Mouse (Mus musculus) liver, embryonic 11.5 days (tissue): ENCODE measurements around the gene Ube2d3. TPM values are rescaled to one million over a fixed set of nuclear protein-coding genes. Genes with fewer than 3 reads are reported as not detected.

Experiments
- ATAC-seq: fragments of 200-750 bp; cut with Nextera tagmentation; replicated peaks from 2 replicates; pipeline ENCODE4 v1.8.0; 2017; ENCODE audit warnings: moderate number of reproducible peaks, mild to moderate bottlenecking, moderate TSS enrichment, moderate library complexity; ENCODE audit not compliant: low FRiP score
- DNase-seq: peaks from one replicate; pipeline ENCODE4 v3.0.0-alpha.2; 2017; ENCODE audit warnings: low spot score
- H3K27ac ChIP-seq: fragments of 300-500 bp; sonication (generic); 2 replicates; pipeline ENCODE4 v1.5.1; 2014; ENCODE audit warnings: mild to moderate bottlenecking, low read depth, low read length, control low read depth
- H3K27me3 ChIP-seq: fragments of 300-500 bp; sonication (generic); replicated peaks from 2 replicates; pipeline ENCODE4 v1.6.1; 2014; ENCODE audit warnings: low read length, mixed read lengths; ENCODE audit not compliant: control insufficient read depth, insufficient read depth
- H3K36me3 ChIP-seq: fragments of 300-500 bp; sonication (generic); 2 replicates; pipeline ENCODE4 v1.6.1; 2014; ENCODE audit warnings: mild to moderate bottlenecking, low read length, moderate library complexity, mixed read lengths; ENCODE audit not compliant: control insufficient read depth, insufficient read depth
- H3K4me1 ChIP-seq: fragments of 300-500 bp; sonication (generic); replicated peaks from 2 replicates; pipeline ENCODE4 v1.6.1; 2014; ENCODE audit warnings: low read length, mixed read lengths; ENCODE audit not compliant: control insufficient read depth, insufficient read depth
- H3K4me2 ChIP-seq: fragments of 300-500 bp; sonication (generic); 2 replicates; pipeline ENCODE4 v1.6.1; 2014; ENCODE audit warnings: mild to moderate bottlenecking, control low read depth, moderate library complexity
- H3K4me3 ChIP-seq: fragments of 300-500 bp; sonication (generic); 2 replicates; pipeline ENCODE4 v1.5.1; 2014; ENCODE audit warnings: low read depth, low read length, control low read depth
- H3K9ac ChIP-seq: fragments of 300-500 bp; sonication (generic); 2 replicates; pipeline ENCODE4 v1.6.1; 2014; ENCODE audit warnings: low read depth, low read length, control low read depth
- H3K9me3 ChIP-seq: fragments of 300-500 bp; sonication (generic); 2 replicates; pipeline ENCODE4 v1.6.1; 2016; ENCODE audit warnings: low read length, inconsistent platforms, mixed read lengths; ENCODE audit not compliant: control insufficient read depth
- WGBS: fragments of 180-500 bp; shearing (Covaris S2); extraction: QIAGEN DNeasy Blood & Tissue Kit; methylation state at CpG from one replicate; pipeline ENCODE4 v1.1.7; 2014; 5-methylcytosine and 5-hydroxymethylcytosine counted together
- polyA plus RNA-seq: library from polyadenylated mRNA; unstranded; fragments of >200 nt; fragmentation: Nextera tagmentation; extraction: Ambion mirVana; gene quantifications from 2 replicates; pipeline ENCODE4 v1.2.1, GENCODE M21; 2014

The Ube2d3 gene
- polyA plus RNA-seq, 1 experiment from 2014 or later, result 502 TPM

DNA sequence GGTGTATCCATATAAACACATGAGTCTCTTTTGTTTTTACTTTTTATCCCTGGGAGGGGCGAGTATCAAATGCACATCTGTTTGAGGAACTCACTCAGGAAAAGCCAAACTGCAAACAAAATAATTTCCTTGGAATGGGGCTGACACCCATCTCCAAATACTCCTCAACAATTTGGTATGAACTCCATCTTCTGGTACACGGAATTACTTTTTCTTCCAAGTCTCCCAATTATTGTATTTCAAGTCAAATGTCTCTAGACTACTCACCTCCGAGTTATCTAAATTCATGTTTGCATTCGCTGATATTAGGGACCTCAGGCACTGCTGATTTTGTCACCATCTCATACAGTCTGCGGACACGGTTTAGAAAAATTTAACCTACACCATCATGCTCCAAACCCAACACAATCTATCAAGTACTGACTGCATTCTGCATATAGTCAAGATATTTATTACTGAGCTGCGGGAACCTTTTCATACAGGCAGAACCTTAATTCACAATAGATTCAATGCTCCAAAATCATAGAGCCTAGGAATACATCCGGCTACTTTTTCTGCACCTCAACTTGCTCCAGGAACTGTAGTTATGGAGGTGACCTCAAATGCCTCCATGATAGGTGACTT lies 15.6 kb upstream of the Ube2d3 start:
- Histone ChIP-seq H3K4me2 (peak overlapping the region; percentile 84), H3K36me3 (no peaks in the 10 kb centered on the region), H3K4me1 (peaks cover 11% of the 10 kb centered on the region; the same call in 1 of the 2 replicates), H3K9ac (peak overlapping the region; percentile 84), H3K4me3 (peak overlapping the region; percentile 74), H3K27me3 (no peaks in the 10 kb centered on the region), H3K27ac (peak overlapping the region; percentile 81), H3K9me3 (no peaks in the 10 kb centered on the region)
- WGBS, result 14% methylated on average over 8 of the region's 8 CpGs
- ATAC-seq (peak; percentile 10; the same call in 1 of the 2 replicates), DNase-seq (no peak)

DNA sequence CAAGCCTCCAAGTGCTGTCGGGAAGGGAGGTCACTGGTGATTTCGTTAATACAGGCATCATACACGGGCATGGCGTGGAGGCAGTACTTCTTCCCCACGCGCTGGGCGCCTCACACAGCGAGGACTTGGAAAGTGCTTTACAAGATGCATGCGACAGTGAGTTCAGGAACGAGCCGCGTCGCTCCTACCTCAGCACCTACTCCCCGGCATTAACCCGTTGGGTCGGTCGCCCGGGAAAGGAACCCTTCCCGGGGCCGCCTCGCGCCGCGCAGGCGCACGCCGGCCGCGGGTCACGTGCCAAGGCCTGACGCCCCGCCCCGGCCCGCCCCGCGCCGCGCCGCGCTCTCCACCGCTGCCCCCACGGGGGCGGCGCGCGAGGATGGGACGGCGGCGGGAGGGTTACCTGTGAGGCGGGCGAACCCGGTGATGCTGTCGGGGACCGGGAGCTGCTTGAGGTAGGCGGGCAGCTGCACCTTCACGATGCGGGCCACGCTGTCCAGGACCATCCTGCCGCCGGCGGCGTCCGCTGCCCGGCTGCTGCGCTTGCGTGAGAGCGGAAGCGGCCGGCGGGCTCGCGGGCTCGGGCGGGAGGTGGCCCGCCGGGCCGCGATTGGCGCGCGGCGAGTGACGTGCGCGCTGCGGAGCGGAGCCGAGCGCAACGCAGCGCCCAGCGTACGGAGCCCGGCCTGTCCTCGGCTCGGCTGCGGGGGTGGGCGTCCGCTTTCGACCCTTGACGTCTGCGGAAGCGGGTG lies 14.9 kb upstream of the Ube2d3 start:
- H3K4me1 ChIP-seq, result peaks cover 7% of the 10 kb centered on the region; the same call in 1 of the 2 replicates
- no peaks in the 10 kb centered on the region for H3K27me3 ChIP-seq
- H3K36me3 ChIP-seq, result no peaks in the 10 kb centered on the region
- peak; percentile 95 for ATAC-seq
- peak; percentile 88 for DNase-seq
- H3K4me2 ChIP-seq, result peak overlapping the region; percentile 84
- H3K9ac ChIP-seq, result peak overlapping the region; percentile 84
- H3K9me3 ChIP-seq, result no peaks in the 10 kb centered on the region
- peak overlapping the region; percentile 74 for H3K4me3 ChIP-seq
- WGBS, result under 1% methylated on average over 103 of the region's 103 CpGs
- H3K27ac ChIP-seq, result peak overlapping the region; percentile 81

DNA sequence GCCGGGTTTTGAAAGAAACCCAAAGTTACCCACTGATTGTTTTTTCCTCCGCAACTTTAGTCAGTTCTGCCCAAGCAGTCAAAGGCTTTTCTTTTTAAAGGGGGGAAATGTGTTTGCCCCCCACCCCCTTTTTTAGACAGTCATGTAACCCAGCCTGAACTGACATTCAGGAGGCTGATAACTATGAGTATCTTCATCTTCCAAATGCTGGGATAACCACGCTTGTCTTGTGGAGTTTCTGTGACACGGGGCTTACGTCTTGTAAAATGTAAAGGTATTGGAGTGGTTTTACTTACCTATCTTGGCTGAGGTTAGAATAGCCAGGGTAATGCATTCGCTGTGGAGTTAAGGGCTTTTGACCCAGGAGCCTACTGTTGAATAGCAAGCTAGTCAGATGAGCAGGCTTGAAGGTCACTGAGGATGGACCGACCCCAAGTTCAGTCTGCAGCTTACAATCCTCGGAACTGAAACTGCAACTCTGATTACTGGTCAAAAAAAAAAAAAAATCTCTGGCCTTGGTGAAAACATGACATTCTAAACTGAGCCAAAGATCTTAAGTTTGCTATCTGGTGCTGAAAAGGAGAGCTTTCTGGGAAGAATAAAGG lies 14.2 kb upstream of the Ube2d3 start, which contains the start of gene Cisd2:
TSS of gene Cisd2 (minus strand) at position 318 of the 605 bp plus-strand sequence.
- Histone ChIP-seq H3K27me3 (no peaks in the 10 kb centered on the region), H3K9ac (peak within 1 kb of the TSS; percentile 84), H3K36me3 (no peaks in the 10 kb centered on the region), H3K4me2 (peak within 1 kb of the TSS; percentile 84), H3K4me1 (peaks cover 7% of the 10 kb centered on the region; the same call in 1 of the 2 replicates), H3K27ac (peak within 1 kb of the TSS; percentile 81), H3K9me3 (no peaks in the 10 kb centered on the region), H3K4me3 (peak within 1 kb of the TSS; percentile 74)
- no peak for DNase-seq
- no peak; the same call in 1 of the 2 replicates for ATAC-seq
- 3% methylated on average over 8 of the region's 8 CpGs for WGBS

DNA sequence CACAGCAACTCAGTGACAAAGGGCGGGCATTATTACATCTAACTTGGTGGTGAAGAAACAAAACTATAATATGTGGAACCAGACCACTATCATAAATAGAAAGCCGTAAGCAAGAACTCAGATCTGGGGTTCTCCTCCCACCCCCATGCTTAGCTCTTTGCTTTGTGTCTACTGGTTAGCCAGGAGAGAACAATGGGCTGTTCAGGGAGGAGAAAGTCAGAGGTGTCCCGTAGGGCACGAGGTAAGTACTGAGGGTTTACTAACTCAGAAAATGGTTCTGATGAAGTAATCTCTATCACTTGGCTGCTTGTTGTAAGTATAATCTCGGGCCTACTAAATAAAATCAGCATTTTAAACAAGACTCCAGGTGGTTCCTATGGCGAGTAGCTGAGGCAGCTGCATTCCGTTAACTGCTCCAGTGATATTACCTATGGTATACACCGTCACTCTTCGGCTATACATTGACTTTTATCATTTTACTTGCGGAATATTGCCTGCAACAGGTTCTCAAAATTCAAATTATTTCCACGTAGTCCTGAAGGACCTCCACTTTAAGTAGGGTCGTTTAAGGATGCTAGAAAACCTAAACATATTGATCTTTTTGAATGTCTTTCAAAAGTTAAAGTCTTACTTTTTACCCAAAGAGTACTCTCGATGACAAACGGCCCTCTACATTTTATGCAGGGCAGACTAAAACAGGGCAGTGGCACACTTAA lies 890 bp upstream of the Ube2d3 start:
- 61% methylated on average over 14 of the region's 14 CpGs for WGBS
- H3K9me3 ChIP-seq, result no peaks in the 10 kb centered on the region
- no peak for DNase-seq
- H3K9ac ChIP-seq, result peak overlapping the region; percentile 61
- H3K4me3 ChIP-seq, result peak overlapping the region; percentile 79
- peaks cover 5% of the 10 kb centered on the region; the same call in 1 of the 2 replicates for H3K4me1 ChIP-seq
- peak overlapping the region; percentile 65 for H3K4me2 ChIP-seq
- no peak for ATAC-seq
- no peaks in the 10 kb centered on the region for H3K36me3 ChIP-seq
- no peaks in the 10 kb centered on the region for H3K27me3 ChIP-seq
- H3K27ac ChIP-seq, result no peak overlapping the region

DNA sequence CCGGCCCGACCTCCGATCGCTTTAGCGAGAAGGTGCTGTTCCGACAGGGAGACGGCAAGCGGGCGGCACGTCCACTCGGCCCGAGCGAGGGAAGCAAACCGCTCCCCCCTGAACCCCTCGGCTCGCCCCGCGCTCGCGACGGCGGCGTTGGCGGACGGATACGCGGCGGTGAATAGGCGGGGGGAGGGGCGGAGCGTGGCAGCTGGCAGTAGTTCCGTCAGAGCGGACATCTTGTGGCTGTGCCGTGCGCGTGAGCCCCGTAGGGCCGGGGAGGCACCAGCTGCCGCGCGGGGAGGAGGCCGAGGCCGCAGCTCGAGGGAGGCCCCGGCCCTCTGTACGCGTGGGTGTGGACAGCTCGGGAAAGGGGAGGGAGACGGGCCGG lies 573 bp downstream of the Ube2d3 start:
- Histone ChIP-seq H3K4me1 (peaks cover 8% of the 10 kb centered on the region; the same call in 1 of the 2 replicates), H3K27ac (peak overlapping the region; percentile 99), H3K9ac (peak overlapping the region; percentile 93), H3K27me3 (no peaks in the 10 kb centered on the region), H3K36me3 (peaks cover 6% of the 10 kb centered on the region; the same call in 1 of the 2 replicates), H3K4me2 (peak overlapping the region; percentile 1), H3K4me3 (peak overlapping the region; percentile 79), H3K9me3 (no peaks in the 10 kb centered on the region)
- WGBS, result under 1% methylated on average over 49 of the region's 50 CpGs
- ATAC-seq (peak; percentile 70), DNase-seq (peak; percentile 94)

DNA sequence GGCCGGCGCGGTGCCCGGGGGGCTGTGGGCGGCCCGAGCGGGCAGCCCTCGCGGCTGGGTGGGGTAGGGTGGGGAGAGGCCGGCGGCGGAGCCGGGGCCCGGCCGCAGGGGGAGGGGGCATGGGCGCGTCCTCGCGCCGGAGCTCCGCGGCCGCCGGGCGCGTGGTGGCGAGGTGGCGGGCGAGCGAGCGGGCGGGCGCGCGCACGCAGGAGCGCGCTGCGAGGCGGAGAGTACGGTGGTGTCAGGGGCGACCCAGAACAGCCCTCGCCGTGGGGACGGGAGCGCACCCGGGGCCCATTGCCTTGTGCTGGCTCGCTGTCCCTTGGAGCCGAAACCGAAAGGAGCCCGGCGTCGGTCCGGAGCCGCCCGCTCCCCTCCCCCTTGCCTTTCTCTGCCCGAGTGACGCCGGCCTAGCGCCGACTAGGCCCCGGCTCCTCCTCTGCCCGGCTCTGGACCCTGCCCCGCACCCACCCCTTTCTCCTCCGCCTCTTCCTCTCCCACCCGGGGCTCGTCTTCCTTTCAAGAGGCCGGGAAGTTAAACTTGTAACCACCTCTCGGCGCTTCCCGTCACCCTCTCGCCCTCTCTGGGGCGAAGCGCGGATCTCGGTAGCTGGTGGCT lies 1.1 kb downstream of the Ube2d3 start:
- peak; percentile 87 for DNase-seq
- WGBS, result under 1% methylated on average over 74 of the region's 76 CpGs
- peaks cover 8% of the 10 kb centered on the region; the same call in 1 of the 2 replicates for H3K4me1 ChIP-seq
- H3K27me3 ChIP-seq, result no peaks in the 10 kb centered on the region
- peak overlapping the region; percentile 79 for H3K4me3 ChIP-seq
- H3K36me3 ChIP-seq, result peaks cover 6% of the 10 kb centered on the region; the same call in 1 of the 2 replicates
- peak overlapping the region; percentile 99 for H3K27ac ChIP-seq
- ATAC-seq, result peak; percentile 73
- H3K9ac ChIP-seq, result peak overlapping the region; percentile 93
- H3K9me3 ChIP-seq, result no peaks in the 10 kb centered on the region
- H3K4me2 ChIP-seq, result peak overlapping the region; percentile 92

DNA sequence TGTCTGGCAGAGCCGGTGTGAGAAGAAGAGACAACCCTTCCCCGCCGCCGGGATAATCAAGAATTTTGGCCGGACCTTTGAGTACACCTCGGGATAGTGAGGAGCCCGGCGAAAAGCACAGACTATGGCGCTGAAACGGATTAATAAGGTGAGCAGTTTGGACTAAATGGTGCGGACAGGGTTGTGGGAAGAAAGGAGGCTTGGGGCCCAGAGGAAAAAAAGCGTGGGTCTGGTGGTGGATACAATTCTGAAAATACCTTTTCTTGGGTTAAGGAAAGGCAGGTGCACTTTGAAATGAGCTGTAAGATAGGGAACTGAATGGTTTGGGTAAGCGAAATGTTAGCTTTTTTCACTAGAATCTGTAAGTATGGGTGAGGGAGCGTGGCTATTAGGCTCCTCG lies 1.7 kb downstream of the Ube2d3 start:
- 2% methylated on average over 15 of the region's 15 CpGs for WGBS
- Histone ChIP-seq H3K27me3 (no peaks in the 10 kb centered on the region), H3K9me3 (no peaks in the 10 kb centered on the region), H3K4me1 (peaks cover 8% of the 10 kb centered on the region; the same call in 1 of the 2 replicates), H3K27ac (peak overlapping the region; percentile 99), H3K4me3 (peak overlapping the region; percentile 79), H3K9ac (peak overlapping the region; percentile 93), H3K36me3 (peaks cover 6% of the 10 kb centered on the region; the same call in 1 of the 2 replicates), H3K4me2 (peak overlapping the region; percentile 92)
- ATAC-seq, result no peak
- DNase-seq, result no peak
